Comparison of ENCODE assay signal across 9 mouse cellular contexts in the genomic region with DNA sequence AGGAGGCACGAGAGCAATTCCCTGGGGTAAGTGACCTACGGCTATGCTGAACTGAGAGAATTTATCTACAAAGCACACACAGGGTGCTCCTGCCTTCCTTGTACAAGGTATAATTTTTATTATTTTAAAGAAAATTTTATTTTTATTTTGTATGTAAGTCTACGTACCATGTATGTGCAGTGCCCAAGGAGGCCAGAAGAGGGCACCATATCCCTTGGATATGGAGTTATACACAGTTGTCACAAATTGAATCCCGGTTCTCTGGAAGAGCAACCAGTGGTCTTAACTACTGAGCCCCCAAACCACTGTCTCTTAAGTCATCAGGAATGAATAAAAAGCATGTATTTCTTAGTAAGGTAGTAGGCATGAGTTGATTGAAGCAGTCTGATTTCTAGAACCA. TPM values are rescaled to one million over a fixed set of nuclear protein-coding genes. Genes with fewer than 3 reads are reported as not detected.
DNase-seq lines count a peak whose midpoint lies in the region.
"Had no signal": no experiment of that assay in that cellular context is flagged by ENCODE, and none has a peak within 500 bp of the region (broad histone marks: within the 10 kb centered on the region; RNA-seq: fewer than 3 reads in every experiment).

No protein-coding gene starts in this region.

- peak; percentile 37 to 58 for DNase-seq in heart, postnatal 10 days
- DNase-seq in heart, postnatal 25 days (ENCODE audit: low spot score) = no peak
- DNase-seq in thymus, postnatal 14 days = peak; percentile 13
- no peak for DNase-seq in thymus, postnatal 0 days (ENCODE audit: low spot score)
- DNase-seq in cerebellum, postnatal 36 days = peak; percentile 37 to 46
- peak; percentile 44 for DNase-seq in layer of hippocampus, adult 9-11 months
- peak; percentile 6 for DNase-seq in retina, postnatal 7 days (ENCODE audit: low read depth, low spot score)
- DNase-seq in gastrocnemius, adult 18-20 months (ENCODE audit: low spot score) = no peak

- intact Hi-C loops in heart, postnatal 10 days (cut with DNase I) = no loop called here
- intact Hi-C loops in heart, postnatal 25 days (cut with DNase I) = no loop called here

RNA-seq across cellular contexts. Expression of gene Serpina11, which starts 4.8 kb away (rescaled TPM):
- total RNA-seq in heart, postnatal 10 days (2021) = not detected
- total RNA-seq in heart, postnatal 25 days (2021) = not detected
- polyA plus RNA-seq in thymus, postnatal 0 days (2015; fragmentation: Nextera tagmentation; extraction: Ambion mirVana) = 0.34 and 0.40 TPM in 2 replicates
- not detected for total RNA-seq in gastrocnemius, adult 18-20 months (2021)
- polyA plus RNA-seq: neural tube, embryonic 12.5 days had no signal

RNA-seq across cellular contexts. Expression of gene Serpina1e, which starts 26.2 kb away (rescaled TPM):
- total RNA-seq in heart, postnatal 10 days (2021) = not detected
- under 1 TPM in 1 of 2 experiments, not detected in 1; 0.20 TPM for total RNA-seq in heart, postnatal 25 days (2021)
- 0.38 and 0.69 TPM in 2 replicates for polyA plus RNA-seq in thymus, postnatal 0 days (2015; fragmentation: Nextera tagmentation; extraction: Ambion mirVana)
- under 1 TPM in 1 of 2 experiments, not detected in 1; 0.47 TPM for total RNA-seq in gastrocnemius, adult 18-20 months (2021)
- polyA plus RNA-seq: neural tube, embryonic 12.5 days had no signal

RNA-seq across cellular contexts. Expression of gene Serpina9, which starts 28.6 kb away (rescaled TPM):
- not detected for total RNA-seq in heart, postnatal 10 days (2021)
- total RNA-seq in heart, postnatal 25 days (2021) = under 1 TPM; 0.08 to 0.13 TPM
- polyA plus RNA-seq in thymus, postnatal 0 days (2015; fragmentation: Nextera tagmentation; extraction: Ambion mirVana) = 0.95 and 1.1 TPM in 2 replicates
- total RNA-seq in gastrocnemius, adult 18-20 months (2021) = not detected
- polyA plus RNA-seq: neural tube, embryonic 12.5 days had no signal

RNA-seq across cellular contexts. Expression of gene Serpina12, which starts 59.3 kb away (rescaled TPM):
- total RNA-seq in heart, postnatal 10 days (2021) = not detected
- not detected for total RNA-seq in heart, postnatal 25 days (2021)
- polyA plus RNA-seq in thymus, postnatal 0 days (2015; fragmentation: Nextera tagmentation; extraction: Ambion mirVana) = 0.20 and 0.27 TPM in 2 replicates
- not detected for total RNA-seq in gastrocnemius, adult 18-20 months (2021)
- polyA plus RNA-seq: neural tube, embryonic 12.5 days had no signal

Comparison
In these comparisons a context has a peak if more than half of its experiments do, and no peak if none do; other contexts are left out.
1. DNase-seq: peak in heart, postnatal 10 days (2 of 2), thymus, postnatal 14 days (single experiment), cerebellum, postnatal 36 days (2 of 2), layer of hippocampus, adult 9-11 months (single experiment) and retina, postnatal 7 days (single experiment); none in heart, postnatal 25 days (single experiment), thymus, postnatal 0 days (single experiment) and gastrocnemius, adult 18-20 months (single experiment).